Comparison of ENCODE assay signal across 13 mouse cellular contexts in genomic region chr1:134070099-134070669, GRCm38 (mm10). TPM values are rescaled to one million over a fixed set of nuclear protein-coding genes. Genes with fewer than 3 reads are reported as not detected.
DNase-seq lines count a peak whose midpoint lies in the region; ATAC-seq and TF ChIP-seq lines count a peak whose summit lies in the region.
"Had no signal": no experiment of that assay in that cellular context is flagged by ENCODE, and none has a peak within 500 bp of the region (broad histone marks: within the 10 kb centered on the region; RNA-seq: fewer than 3 reads in every experiment).

No protein-coding gene starts in this region.

- peak overlapping the region; percentile 87 for H3K27ac ChIP-seq in hindbrain, embryonic 10.5 days
- no peak overlapping the region for H3K27ac ChIP-seq in hindbrain, postnatal 0 days
- H3K27ac ChIP-seq in neural tube, embryonic 11.5 days (ENCODE audit: low read depth, low read length): peak overlapping the region; percentile 81; the same call in 1 of the 2 replicates
- H3K27ac ChIP-seq in neural tube, embryonic 15.5 days (replicated peaks): no peak overlapping the region
- H3K27ac ChIP-seq in limb, embryonic 12.5 days: peak overlapping the region; percentile 36; the same call in 1 of the 2 replicates

- DNase-seq in hindbrain, embryonic 10.5 days (ENCODE audit: low spot score): no peak
- no peak for DNase-seq in hindbrain, postnatal 0 days (ENCODE audit: low spot score)
- DNase-seq in neural tube, embryonic 11.5 days (ENCODE audit: low spot score): no peak
- DNase-seq in cerebellum, postnatal 14 days: no peak
- DNase-seq in retina, embryonic 14.5 days (ENCODE audit: low spot score): no peak
- DNase-seq in right cerebral cortex, postnatal 36 days (ENCODE audit: low spot score in 2 of 2): no peak
- DNase-seq: embryo, embryonic 11 days had no signal

- WGBS in hindbrain, embryonic 10.5 days: 67% methylated on average over 8 of the region's 8 CpGs
- 66% methylated on average over 8 of the region's 8 CpGs for WGBS in hindbrain, postnatal 0 days
- WGBS in neural tube, embryonic 11.5 days: 54% methylated on average over 8 of the region's 8 CpGs
- WGBS in neural tube, embryonic 15.5 days: 45% methylated on average over 8 of the region's 8 CpGs
- 74% methylated on average over 8 of the region's 8 CpGs for WGBS in limb, embryonic 12.5 days

- no peak for TF ChIP-seq CTCF in hindbrain, postnatal 0 days (IDR thresholded peaks at IDR 0.05; ENCODE audit: low read depth)

- H3K36me3 ChIP-seq in hindbrain, embryonic 10.5 days: peaks cover 9% of the 10 kb centered on the region
- 0 out of 2 replicates have a peak, but pooled peaks cover 5% of the 10 kb centered on the region for H3K36me3 ChIP-seq in hindbrain, postnatal 0 days (ENCODE audit: insufficient read depth, low read length)
- H3K36me3 ChIP-seq in neural tube, embryonic 11.5 days (ENCODE audit: control insufficient read depth, insufficient read depth, low read length): no peaks in the 10 kb centered on the region
- H3K36me3 ChIP-seq in neural tube, embryonic 15.5 days: no peaks in the 10 kb centered on the region
- peaks cover 8% of the 10 kb centered on the region for H3K36me3 ChIP-seq in limb, embryonic 12.5 days

- no peak overlapping the region for H3K9ac ChIP-seq in hindbrain, postnatal 0 days (replicated peaks; ENCODE audit: low read length)
- H3K9ac ChIP-seq in neural tube, embryonic 11.5 days (ENCODE audit: low read length): no peak overlapping the region
- no peak overlapping the region for H3K9ac ChIP-seq in neural tube, embryonic 15.5 days (replicated peaks)
- no peak overlapping the region for H3K9ac ChIP-seq in limb, embryonic 12.5 days (replicated peaks)

- no peak overlapping the region for H3K4me2 ChIP-seq in hindbrain, postnatal 0 days (ENCODE audit: low read depth, low read length)
- no peak overlapping the region for H3K4me2 ChIP-seq in neural tube, embryonic 11.5 days (ENCODE audit: low read depth)
- H3K4me2 ChIP-seq in neural tube, embryonic 15.5 days: no peak overlapping the region
- no peak overlapping the region for H3K4me2 ChIP-seq in limb, embryonic 12.5 days

- peaks cover 93% of the 10 kb centered on the region for H3K4me1 ChIP-seq in hindbrain, embryonic 10.5 days (replicated peaks)
- peaks cover 20% of the 10 kb centered on the region for H3K4me1 ChIP-seq in hindbrain, postnatal 0 days (ENCODE audit: insufficient read depth, low read length)
- H3K4me1 ChIP-seq in neural tube, embryonic 11.5 days (ENCODE audit: control insufficient read depth, insufficient read depth, low read length): peaks cover 39% of the 10 kb centered on the region
- H3K4me1 ChIP-seq in neural tube, embryonic 15.5 days: peaks cover 34% of the 10 kb centered on the region
- peaks cover 50% of the 10 kb centered on the region for H3K4me1 ChIP-seq in limb, embryonic 12.5 days (replicated peaks)

- ATAC-seq in hindbrain, postnatal 0 days: no peak
- no peak for ATAC-seq in neural tube, embryonic 11.5 days (ENCODE audit: insufficient read depth, low FRiP score, low TSS enrichment)
- ATAC-seq in neural tube, embryonic 15.5 days (ENCODE audit: low FRiP score): no peak
- no peak for ATAC-seq in limb, embryonic 12.5 days (ENCODE audit: insufficient number of reproducible peaks, insufficient read depth, low FRiP score, low TSS enrichment, low read depth)
- ATAC-seq: Patski had no signal

- H3K9me3 ChIP-seq in hindbrain, embryonic 10.5 days: no peaks in the 10 kb centered on the region
- H3K9me3 ChIP-seq in hindbrain, postnatal 0 days (ENCODE audit: low read length): no peaks in the 10 kb centered on the region
- no peaks in the 10 kb centered on the region for H3K9me3 ChIP-seq in neural tube, embryonic 11.5 days (ENCODE audit: control insufficient read depth, low read length)
- no peaks in the 10 kb centered on the region for H3K9me3 ChIP-seq in neural tube, embryonic 15.5 days (replicated peaks)
- H3K9me3 ChIP-seq in limb, embryonic 12.5 days: no peaks in the 10 kb centered on the region

- H3K4me3 ChIP-seq in hindbrain, embryonic 10.5 days: no peak overlapping the region
- H3K4me3 ChIP-seq in hindbrain, postnatal 0 days (ENCODE audit: low read length): no peak overlapping the region
- H3K4me3 ChIP-seq in neural tube, embryonic 11.5 days (ENCODE audit: low read depth, low read length): no peak overlapping the region
- no peak overlapping the region for H3K4me3 ChIP-seq in neural tube, embryonic 15.5 days (replicated peaks)
- no peak overlapping the region for H3K4me3 ChIP-seq in limb, embryonic 12.5 days (replicated peaks)

- no peaks in the 10 kb centered on the region for H3K27me3 ChIP-seq in hindbrain, embryonic 10.5 days (ENCODE audit: insufficient read depth, poor library complexity, severe bottlenecking)
- no peaks in the 10 kb centered on the region for H3K27me3 ChIP-seq in hindbrain, postnatal 0 days (ENCODE audit: insufficient read depth, low read length)
- no peaks in the 10 kb centered on the region for H3K27me3 ChIP-seq in neural tube, embryonic 11.5 days (ENCODE audit: control insufficient read depth, insufficient read depth, low read length)
- H3K27me3 ChIP-seq in neural tube, embryonic 15.5 days (replicated peaks): no peaks in the 10 kb centered on the region
- H3K27me3 ChIP-seq in limb, embryonic 12.5 days: no peaks in the 10 kb centered on the region
- H3K27me3 ChIP-seq: Patski had no signal

RNA-seq across cellular contexts. Expression of gene Btg2, which starts 8.7 kb away (rescaled TPM):
- polyA plus RNA-seq in hindbrain, embryonic 10.5 days (2016; fragmentation: Nextera tagmentation; extraction: Ambion mirVana): 100.0 and 117 TPM in 2 replicates
- 11.2 and 26.1 TPM in 2 replicates for total RNA-seq in hindbrain, postnatal 0 days (2014; rRNA removed)
- 13.2 and 14.8 TPM in 2 replicates for polyA plus RNA-seq in hindbrain, postnatal 0 days (2015; fragmentation: Nextera tagmentation; extraction: Ambion mirVana)
- 97.9 and 110 TPM in 2 replicates for polyA plus RNA-seq in neural tube, embryonic 11.5 days (2014; fragmentation: Nextera tagmentation; extraction: Ambion mirVana)
- 20.6 and 29.3 TPM in 2 replicates for polyA plus RNA-seq in neural tube, embryonic 15.5 days (2015; fragmentation: Nextera tagmentation; extraction: Ambion mirVana)
- 26.7 and 28.1 TPM in 2 replicates for polyA plus RNA-seq in limb, embryonic 12.5 days (2016; fragmentation: Nextera tagmentation; extraction: Ambion mirVana)

RNA-seq across cellular contexts. Expression of gene Fmod, which starts 33.1 kb away (rescaled TPM):
- polyA plus RNA-seq in hindbrain, embryonic 10.5 days (2016; fragmentation: Nextera tagmentation; extraction: Ambion mirVana): 3.6 and 9.8 TPM in 2 replicates
- 10.6 and 16.3 TPM in 2 replicates for total RNA-seq in hindbrain, postnatal 0 days (2014; rRNA removed)
- 17.0 and 21.8 TPM in 2 replicates for polyA plus RNA-seq in hindbrain, postnatal 0 days (2015; fragmentation: Nextera tagmentation; extraction: Ambion mirVana)
- 16.0 and 16.7 TPM in 2 replicates for polyA plus RNA-seq in neural tube, embryonic 11.5 days (2014; fragmentation: Nextera tagmentation; extraction: Ambion mirVana)
- 14.5 and 14.6 TPM in 2 replicates for polyA plus RNA-seq in neural tube, embryonic 15.5 days (2015; fragmentation: Nextera tagmentation; extraction: Ambion mirVana)
- 12.6 and 14.8 TPM in 2 replicates for polyA plus RNA-seq in limb, embryonic 12.5 days (2016; fragmentation: Nextera tagmentation; extraction: Ambion mirVana)
- total RNA-seq: hematopoietic stem cell, adult 5-6 weeks had no signal

RNA-seq across cellular contexts. Expression of gene Chit1, which starts 40.9 kb away (rescaled TPM):
- not detected in 2 replicates for polyA plus RNA-seq in hindbrain, embryonic 10.5 days (2016; fragmentation: Nextera tagmentation; extraction: Ambion mirVana)
- total RNA-seq in hindbrain, postnatal 0 days (2014; rRNA removed): 0.14 TPM in 1 of 2 replicates, not detected in the other
- 0.46 and 0.48 TPM in 2 replicates for polyA plus RNA-seq in hindbrain, postnatal 0 days (2015; fragmentation: Nextera tagmentation; extraction: Ambion mirVana)
- polyA plus RNA-seq in neural tube, embryonic 11.5 days (2014; fragmentation: Nextera tagmentation; extraction: Ambion mirVana): 0.15 TPM in 1 of 2 replicates, not detected in the other
- polyA plus RNA-seq in neural tube, embryonic 15.5 days (2015; fragmentation: Nextera tagmentation; extraction: Ambion mirVana): 0.87 and 0.89 TPM in 2 replicates
- polyA plus RNA-seq in limb, embryonic 12.5 days (2016; fragmentation: Nextera tagmentation; extraction: Ambion mirVana): not detected in 2 replicates
- total RNA-seq: gastrocnemius, adult 18-20 months; hematopoietic stem cell, adult 5-6 weeks; left cerebral cortex, adult 18-20 months had no signal
- polyA plus RNA-seq: Patski had no signal

Comparison
In these comparisons a context has a peak if more than half of its experiments do, and no peak if none do; other contexts are left out.
1. H3K27ac ChIP-seq: peak in hindbrain, embryonic 10.5 days (single experiment), neural tube, embryonic 11.5 days (single experiment) and limb, embryonic 12.5 days (single experiment); none in hindbrain, postnatal 0 days (single experiment) and neural tube, embryonic 15.5 days (single experiment).